Mouse (Mus musculus) kidney, adult 2 months (tissue): ENCODE data around the gene Cpeb3.

Source experiments
- CTCF ChIP-seq: fragments of 200-500 bp; conservative IDR thresholded peaks from 2 replicates; pipeline ENCODE4 v1.5.1; 2011; ENCODE audit warnings: low read depth, mild to moderate bottlenecking, control low read depth, low read length, moderate library complexity, mixed read lengths; ENCODE audit not compliant: insufficient read depth, insufficient read length
- POLR2A ChIP-seq: fragments of 200-500 bp; IDR thresholded peaks from one replicate; pipeline ENCODE4 v1.6.1; 2011; ENCODE audit warnings: low read depth, low read length, control low read depth

- peak; percentile 18; the same call in 1 of the 2 replicates for TF ChIP-seq CTCF
- no peak for TF ChIP-seq POLR2A
Observed at GRCm38 (mm10) chr19:37241201-37241600, 32.8 kb upstream of the Cpeb3 start.
